Mouse (Mus musculus) intestine, embryonic 15.5 days (tissue): ENCODE results near the gene Mfsd8. TPM values are rescaled to one million over a fixed set of nuclear protein-coding genes. Genes with fewer than 3 reads are reported as not detected.

Experiments used
- ATAC-seq: fragments of 200-750 bp; cut with Nextera tagmentation; 2 replicates; pipeline ENCODE4 v1.8.0; 2017; ENCODE audit warnings: moderate TSS enrichment, moderate library complexity
- H3K27ac ChIP-seq: fragments of 300-500 bp; sonication (generic); 2 replicates; pipeline ENCODE4 v1.5.1; 2015; ENCODE audit warnings: mild to moderate bottlenecking, inconsistent platforms
- H3K27me3 ChIP-seq: fragments of 300-500 bp; sonication (generic); replicated peaks from 2 replicates; pipeline ENCODE4 v1.6.1; 2015; ENCODE audit warnings: inconsistent platforms
- H3K36me3 ChIP-seq: fragments of 300-500 bp; sonication (generic); 2 replicates; pipeline ENCODE4 v1.6.1; 2015; ENCODE audit warnings: inconsistent platforms
- H3K4me1 ChIP-seq: fragments of 300-500 bp; sonication (generic); replicated peaks from 2 replicates; pipeline ENCODE4 v1.6.1; 2015; ENCODE audit warnings: inconsistent platforms
- H3K4me2 ChIP-seq: fragments of 300-500 bp; sonication (generic); replicated peaks from 2 replicates; pipeline ENCODE4 v1.6.1; 2015; ENCODE audit warnings: mild to moderate bottlenecking, inconsistent platforms
- H3K4me3 ChIP-seq: fragments of 300-500 bp; sonication (generic); replicated peaks from 2 replicates; pipeline ENCODE4 v1.5.1; 2015; ENCODE audit warnings: inconsistent platforms
- H3K9ac ChIP-seq: fragments of 300-500 bp; sonication (generic); 2 replicates; pipeline ENCODE4 v1.6.1; 2015; ENCODE audit warnings: inconsistent platforms
- H3K9me3 ChIP-seq: fragments of 300-500 bp; sonication (generic); 2 replicates; pipeline ENCODE4 v1.6.1; 2016; ENCODE audit warnings: inconsistent platforms
- whole genome bisulfite sequencing: fragments of 180-500 bp; shearing (Covaris S2); methylation state at CpG from one replicate; pipeline ENCODE4 v1.1.7; 2015; 5-methylcytosine and 5-hydroxymethylcytosine counted together
- polyA plus RNA-seq: library from polyadenylated mRNA; unstranded; fragments of >200 nt; fragmentation: Nextera tagmentation; extraction: Ambion mirVana; gene quantifications from 2 replicates; pipeline ENCODE4 v1.2.1, GENCODE M21; 2015

The Mfsd8 gene
- polyA plus RNA-seq, 1 experiment from 2014 or later = 6.1 TPM

DNA sequence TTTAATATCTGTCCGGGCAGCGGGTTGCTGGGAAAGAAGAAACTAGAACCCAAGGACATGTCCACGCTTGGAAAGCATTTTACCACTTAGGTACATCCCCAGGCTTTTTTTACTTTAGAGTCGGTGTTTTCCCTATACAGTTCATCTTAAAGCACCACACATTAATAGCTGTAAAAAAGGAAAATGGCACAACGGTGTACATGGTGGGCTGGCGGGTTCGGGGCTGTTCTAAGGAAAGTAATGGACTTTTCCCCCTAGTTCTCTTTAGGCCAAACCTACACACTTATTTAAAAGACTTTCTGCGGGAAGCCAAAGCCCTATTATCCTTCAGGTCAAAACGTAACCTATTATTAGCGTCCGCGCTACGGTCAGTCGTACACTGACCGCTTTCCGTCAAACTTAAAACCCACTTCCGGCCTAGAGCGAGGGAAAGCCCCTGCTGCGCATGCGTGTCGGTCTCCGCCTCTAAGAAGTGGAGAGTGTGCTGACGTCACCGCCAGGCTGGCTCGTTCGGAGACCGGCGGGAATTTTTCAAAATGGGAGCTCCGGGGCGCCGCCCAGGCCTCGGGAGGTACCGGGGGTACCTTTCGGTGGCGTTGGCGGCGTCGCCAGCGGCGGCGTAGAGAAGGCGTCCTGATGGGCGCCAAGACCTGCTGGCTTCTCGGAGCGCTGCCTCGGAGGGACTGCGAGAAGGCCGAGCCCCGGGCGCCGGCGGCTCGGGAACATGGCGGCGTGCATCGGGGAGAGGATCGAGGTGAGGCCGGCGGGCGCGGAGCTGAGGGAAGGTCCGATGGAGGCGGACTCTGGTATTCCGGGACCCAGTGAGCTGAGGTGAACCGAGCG, 46.9 kb downstream of the Mfsd8 start, which contains the start of gene Plk4:
Gene Plk4, plus strand, starts transcription at position 490 of the 843 bp plus-strand sequence.
- 2% methylated on average over 66 of the region's 66 CpGs for WGBS
- H3K36me3 ChIP-seq = no peaks in the 10 kb centered on the region
- no peaks in the 10 kb centered on the region for H3K27me3 ChIP-seq
- H3K9me3 ChIP-seq = no peaks in the 10 kb centered on the region
- peak within 1 kb of the TSS; percentile 93 for H3K4me3 ChIP-seq
- peak within 1 kb of the TSS; percentile 86 for H3K9ac ChIP-seq
- peak within 1 kb of the TSS; percentile 90 for H3K4me2 ChIP-seq
- peak within 1 kb of the TSS; percentile 85 for H3K27ac ChIP-seq
- H3K4me1 ChIP-seq = no peaks in the 10 kb centered on the region; the same call in 1 of the 2 replicates
- ATAC-seq = peak; percentile 96

GRCm38 (mm10) chr3:40798500-40798899, 48.2 kb downstream of the Mfsd8 start:
- no peak overlapping the region for H3K4me3 ChIP-seq
- H3K36me3 ChIP-seq = no peaks in the 10 kb centered on the region
- H3K9ac ChIP-seq = no peak overlapping the region
- H3K27me3 ChIP-seq = no peaks in the 10 kb centered on the region
- ATAC-seq = no peak
- no peaks in the 10 kb centered on the region; the same call in 1 of the 2 replicates for H3K4me1 ChIP-seq
- WGBS = 42% methylated on average over 7 of the region's 7 CpGs
- H3K27ac ChIP-seq = no peak overlapping the region
- no peaks in the 10 kb centered on the region for H3K9me3 ChIP-seq
- H3K4me2 ChIP-seq = no peak overlapping the region

DNA sequence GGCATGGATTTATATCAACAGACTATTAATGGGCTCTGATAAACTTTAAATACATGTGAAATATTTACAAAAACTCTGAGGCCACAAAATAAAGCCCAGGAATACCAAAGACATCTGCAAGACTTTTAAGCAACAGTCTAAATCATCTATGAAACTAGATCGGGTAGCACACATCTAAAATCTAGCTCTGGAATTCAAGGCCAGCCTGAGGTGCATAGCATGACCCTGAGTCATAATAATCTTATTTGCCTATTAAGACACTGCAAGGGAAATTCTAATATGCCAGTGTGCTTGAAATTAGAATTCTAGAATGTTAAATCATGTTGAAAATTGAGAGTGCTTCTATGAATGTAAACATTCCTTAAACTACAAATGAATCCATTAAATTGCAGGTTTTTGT, 48.6 kb downstream of the Mfsd8 start:
- no peak for ATAC-seq
- no peak overlapping the region for H3K4me2 ChIP-seq
- H3K27me3 ChIP-seq = no peaks in the 10 kb centered on the region
- H3K9me3 ChIP-seq = no peaks in the 10 kb centered on the region
- no peak overlapping the region for H3K9ac ChIP-seq
- WGBS = 58% methylated on average over 1 of the region's 1 CpGs
- H3K4me1 ChIP-seq = no peaks in the 10 kb centered on the region; the same call in 1 of the 2 replicates
- H3K36me3 ChIP-seq = no peaks in the 10 kb centered on the region
- H3K4me3 ChIP-seq = no peak overlapping the region
- H3K27ac ChIP-seq = no peak overlapping the region

- Histone ChIP-seq H3K4me1 (no peaks in the 10 kb centered on the region), H3K9me3 (no peaks in the 10 kb centered on the region), H3K27ac (no peak overlapping the region), H3K36me3 (no peaks in the 10 kb centered on the region), H3K4me2 (no peak overlapping the region), H3K27me3 (no peaks in the 10 kb centered on the region), H3K9ac (no peak overlapping the region), H3K4me3 (no peak overlapping the region)
- ATAC-seq = no peak
- whole genome bisulfite sequencing = 90% methylated on average over 2 of the region's 2 CpGs
These were observed 52.9 kb downstream of the Mfsd8 start for GRCm38 (mm10) chr3:40793783-40794182.

Other genes starting within 250 kb of the Mfsd8 start
- gene Slc25a31, start 138.0 kb downstream of the Mfsd8 start, polyA plus RNA-seq = 0.15 TPM in 1 of 2 replicates, not detected in the other
- 13.9 and 14.4 TPM in 2 replicates for gene Hspa4l, start 102.4 kb downstream of the Mfsd8 start, polyA plus RNA-seq
- 40.0 and 44.5 TPM in 2 replicates for gene Plk4, start 46.9 kb downstream of the Mfsd8 start, polyA plus RNA-seq
- gene Abhd18, start 84 bp upstream of the Mfsd8 start, polyA plus RNA-seq = 8.1 and 8.9 TPM in 2 replicates
- 0.09 and 0.29 TPM in 2 replicates for gene 1700034I23Rik, start 55.7 kb upstream of the Mfsd8 start, polyA plus RNA-seq
- 10.4 and 14.0 TPM in 2 replicates for gene Larp1b, start 102.9 kb upstream of the Mfsd8 start, polyA plus RNA-seq
- 56.2 and 60.8 TPM in 2 replicates for gene Pgrmc2, start 236.2 kb upstream of the Mfsd8 start, polyA plus RNA-seq